Mouse (Mus musculus): ENCODE results near the gene Hnrnpa0. TPM values are rescaled to one million over a fixed set of nuclear protein-coding genes. Genes with fewer than 3 reads are reported as not detected.

The Hnrnpa0 gene
- polyA plus RNA-seq, 1 experiment: 169 TPM

DNA sequence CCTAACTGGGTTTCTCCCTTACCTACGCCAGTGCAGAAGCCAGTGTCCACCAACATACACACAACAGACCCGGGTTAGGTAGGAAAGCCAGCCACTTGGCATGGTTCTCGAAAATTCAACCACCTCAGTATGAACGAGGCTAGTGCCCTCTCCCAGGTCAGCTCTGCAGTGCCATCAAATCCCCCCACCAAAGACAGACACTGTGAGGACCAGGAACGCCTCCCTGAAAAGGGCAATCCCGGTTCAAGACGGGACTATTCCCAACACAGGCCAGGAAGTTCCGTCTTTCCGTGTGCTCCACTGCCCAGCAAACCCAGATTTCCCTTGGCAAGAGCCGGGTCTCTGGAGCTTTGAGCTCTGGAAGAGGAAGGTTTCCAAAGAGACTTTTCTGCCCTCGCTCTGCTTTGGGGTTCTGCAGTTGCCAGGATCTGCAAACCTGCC is 15.7 kb downstream of the Hnrnpa0 start:
- no peaks in the 10 kb centered on the region for H3K27me3 ChIP-seq (ENCODE audit: control insufficient read depth, insufficient read depth, low read length)
- peaks cover 29% of the 10 kb centered on the region for H3K4me1 ChIP-seq (replicated peaks; ENCODE audit: control insufficient read depth, insufficient read depth, low read length)
- TF ChIP-seq CTCF (IDR thresholded peaks at IDR 0.05; ENCODE audit: borderline replicate concordance, control insufficient read depth, extremely low read depth, insufficient read depth, low read length, poor library complexity) (no peak), POLR2A (IDR thresholded peaks at IDR 0.05; ENCODE audit: control insufficient read depth, extremely low read depth, insufficient read depth, low read length, poor library complexity) (no peak)
- H3K36me3 ChIP-seq (ENCODE audit: control insufficient read depth, insufficient read depth, low read length): no peaks in the 10 kb centered on the region
- H3K4me3 ChIP-seq (ENCODE audit: control insufficient read depth, insufficient read depth, low read length): peak overlapping the region; percentile 54
- WGBS: 10% methylated on average over 11 of the region's 11 CpGs
- DNase-seq: no peak
- H3K27ac ChIP-seq (ENCODE audit: control insufficient read depth, insufficient read depth, low read length): peak overlapping the region; percentile 46

DNA sequence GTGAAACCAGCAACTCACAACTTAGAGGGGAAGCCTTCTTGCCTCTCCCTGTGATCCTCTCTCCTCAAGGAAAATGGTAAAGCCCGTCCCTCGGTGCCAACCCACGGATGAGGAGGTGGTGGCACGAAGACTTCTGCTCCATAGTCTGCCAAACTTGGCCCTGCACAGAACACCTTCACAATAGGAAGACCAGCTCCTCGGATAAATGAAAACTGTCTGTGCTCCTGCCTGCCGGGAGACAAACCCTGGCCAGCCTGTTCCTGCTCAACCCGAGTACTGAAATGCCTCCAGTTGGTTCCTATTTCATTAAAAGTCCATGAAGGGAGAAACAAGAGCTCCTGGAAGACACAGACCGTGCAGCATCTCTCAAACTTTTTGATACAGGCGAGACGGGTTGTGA is 16.2 kb downstream of the Hnrnpa0 start:
- DNase-seq: no peak

DNA sequence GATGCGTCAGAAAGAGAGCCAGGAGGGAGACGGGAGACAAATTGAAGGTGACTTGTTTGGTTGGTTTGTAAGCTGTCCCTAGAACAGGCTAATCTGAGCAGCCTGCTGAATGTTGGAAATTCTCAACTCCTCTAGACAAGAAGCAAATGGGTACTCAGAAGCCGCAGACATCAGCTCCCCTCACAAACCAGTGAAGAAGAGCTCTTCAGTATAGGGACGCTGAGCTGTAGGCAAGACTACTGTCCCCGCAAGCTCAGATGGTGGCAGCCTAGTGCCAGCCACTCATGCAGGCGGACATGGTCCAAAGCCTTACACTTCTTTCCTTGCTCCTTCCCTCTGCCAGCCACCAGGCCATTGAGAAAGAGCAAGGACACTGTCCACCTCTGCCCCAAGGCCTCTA is 17.1 kb downstream of the Hnrnpa0 start:
- Histone ChIP-seq H3K4me1 (replicated peaks; ENCODE audit: control insufficient read depth, insufficient read depth, low read length) (peaks cover 23% of the 10 kb centered on the region), H3K27ac (ENCODE audit: control insufficient read depth, insufficient read depth, low read length) (no peak overlapping the region), H3K4me3 (ENCODE audit: control insufficient read depth, insufficient read depth, low read length) (no peak overlapping the region), H3K27me3 (ENCODE audit: control insufficient read depth, insufficient read depth, low read length) (no peaks in the 10 kb centered on the region), H3K36me3 (ENCODE audit: control insufficient read depth, insufficient read depth, low read length) (no peaks in the 10 kb centered on the region)
- 97% methylated on average over 6 of the region's 6 CpGs for WGBS
- no peak for DNase-seq
- TF ChIP-seq POLR2A (IDR thresholded peaks at IDR 0.05; ENCODE audit: control insufficient read depth, extremely low read depth, insufficient read depth, low read length, poor library complexity) (no peak), CTCF (IDR thresholded peaks at IDR 0.05; ENCODE audit: borderline replicate concordance, control insufficient read depth, extremely low read depth, insufficient read depth, low read length, poor library complexity) (no peak)

More for the DNA sequence above, 16.2 kb downstream of the Hnrnpa0 start:
- peaks cover 25% of the 10 kb centered on the region for H3K4me1 ChIP-seq (replicated peaks; ENCODE audit: control insufficient read depth, insufficient read depth, low read length)
- peak overlapping the region; percentile 54; the same call in 1 of the 2 replicates for H3K4me3 ChIP-seq (ENCODE audit: control insufficient read depth, insufficient read depth, low read length)
- 59% methylated on average over 10 of the region's 10 CpGs for WGBS
- H3K27ac ChIP-seq (ENCODE audit: control insufficient read depth, insufficient read depth, low read length): no peak overlapping the region
- no peak for TF ChIP-seq POLR2A (IDR thresholded peaks at IDR 0.05; ENCODE audit: control insufficient read depth, extremely low read depth, insufficient read depth, low read length, poor library complexity)
- TF ChIP-seq CTCF (IDR thresholded peaks at IDR 0.05; ENCODE audit: borderline replicate concordance, control insufficient read depth, extremely low read depth, insufficient read depth, low read length, poor library complexity): no peak
- H3K36me3 ChIP-seq (ENCODE audit: control insufficient read depth, insufficient read depth, low read length): no peaks in the 10 kb centered on the region
- H3K27me3 ChIP-seq (ENCODE audit: control insufficient read depth, insufficient read depth, low read length): no peaks in the 10 kb centered on the region

DNA sequence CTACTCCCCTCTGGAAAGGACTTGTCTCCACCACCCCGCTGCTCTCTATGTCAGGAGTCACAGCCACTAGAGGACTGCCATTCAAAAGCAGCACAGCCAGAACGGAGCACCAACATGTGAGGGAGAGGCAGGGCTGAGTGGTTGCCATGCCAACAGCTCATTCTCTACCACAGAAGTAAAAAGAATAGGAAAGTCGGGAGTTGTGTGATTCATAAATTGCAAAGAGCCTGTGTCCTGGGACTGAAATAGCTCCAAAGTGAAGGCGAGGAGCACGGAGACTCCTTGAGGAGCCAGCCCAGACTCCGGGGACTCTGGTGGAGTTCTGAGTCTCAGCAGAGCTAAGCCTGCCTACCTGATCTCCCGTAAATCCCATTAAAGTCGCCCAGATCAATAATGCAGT is 37.7 kb downstream of the Hnrnpa0 start:
- no peaks in the 10 kb centered on the region for H3K4me1 ChIP-seq (replicated peaks; ENCODE audit: control insufficient read depth, insufficient read depth, low read length)
- no peak overlapping the region for H3K27ac ChIP-seq (ENCODE audit: control insufficient read depth, insufficient read depth, low read length)
- TF ChIP-seq CTCF (IDR thresholded peaks at IDR 0.05; ENCODE audit: borderline replicate concordance, control insufficient read depth, extremely low read depth, insufficient read depth, low read length, poor library complexity): no peak
- TF ChIP-seq POLR2A (IDR thresholded peaks at IDR 0.05; ENCODE audit: control insufficient read depth, extremely low read depth, insufficient read depth, low read length, poor library complexity): no peak
- H3K36me3 ChIP-seq (ENCODE audit: control insufficient read depth, insufficient read depth, low read length): no peaks in the 10 kb centered on the region
- no peak for DNase-seq
- no peaks in the 10 kb centered on the region for H3K27me3 ChIP-seq (ENCODE audit: control insufficient read depth, insufficient read depth, low read length)
- no peak overlapping the region for H3K4me3 ChIP-seq (ENCODE audit: control insufficient read depth, insufficient read depth, low read length)
- WGBS: 87% methylated on average over 8 of the region's 8 CpGs

DNA sequence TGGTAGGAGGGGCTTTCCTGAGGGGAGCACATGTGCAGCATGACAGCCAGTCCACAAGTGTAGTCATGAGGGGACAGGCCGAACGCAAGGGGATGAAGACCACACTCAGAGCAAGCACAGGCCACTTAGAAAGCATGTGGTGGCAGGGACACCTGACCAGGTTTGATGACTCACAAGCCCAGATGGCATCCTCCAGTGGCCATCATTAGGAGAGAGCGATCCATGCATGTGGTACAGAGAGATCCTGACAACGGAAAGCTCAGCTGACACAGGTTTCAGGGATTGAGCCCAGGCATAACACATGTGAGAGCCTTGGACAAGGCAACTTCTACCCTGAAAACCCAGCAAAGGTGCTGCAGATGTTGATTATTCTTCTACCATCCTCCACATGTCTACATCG is 44.0 kb downstream of the Hnrnpa0 start:
- Histone ChIP-seq H3K4me3 (ENCODE audit: control insufficient read depth, insufficient read depth, low read length) (no peak overlapping the region), H3K27me3 (ENCODE audit: control insufficient read depth, insufficient read depth, low read length) (no peaks in the 10 kb centered on the region), H3K36me3 (ENCODE audit: control insufficient read depth, insufficient read depth, low read length) (no peaks in the 10 kb centered on the region), H3K4me1 (replicated peaks; ENCODE audit: control insufficient read depth, insufficient read depth, low read length) (no peaks in the 10 kb centered on the region), H3K27ac (ENCODE audit: control insufficient read depth, insufficient read depth, low read length) (no peak overlapping the region)
- no peak for DNase-seq
- TF ChIP-seq POLR2A (IDR thresholded peaks at IDR 0.05; ENCODE audit: control insufficient read depth, extremely low read depth, insufficient read depth, low read length, poor library complexity) (no peak), CTCF (IDR thresholded peaks at IDR 0.05; ENCODE audit: borderline replicate concordance, control insufficient read depth, extremely low read depth, insufficient read depth, low read length, poor library complexity) (no peak)
- WGBS: 96% methylated on average over 5 of the region's 5 CpGs

DNA sequence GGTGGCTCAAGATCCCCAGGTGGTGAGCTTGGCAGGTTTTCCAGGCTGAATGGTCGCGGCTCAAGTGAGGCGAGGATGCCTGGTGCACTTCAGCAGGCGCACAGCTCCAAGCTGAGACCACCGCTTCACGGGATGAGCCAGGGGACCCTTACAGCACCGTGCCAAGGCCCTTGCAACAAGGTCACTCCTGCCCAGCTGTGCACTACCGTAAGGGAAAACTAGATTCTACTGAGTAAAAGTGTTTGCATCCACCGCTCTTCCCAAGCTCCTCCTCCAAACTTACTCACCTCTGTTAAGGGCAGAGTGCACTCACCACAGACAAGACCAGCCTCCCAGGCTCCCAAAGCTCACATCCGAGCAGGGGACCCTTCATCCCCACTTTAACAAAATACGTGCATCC is 44.8 kb downstream of the Hnrnpa0 start:
- no peak for DNase-seq
- WGBS: 96% methylated on average over 11 of the region's 11 CpGs
- Histone ChIP-seq H3K27ac (ENCODE audit: control insufficient read depth, insufficient read depth, low read length) (no peak overlapping the region), H3K4me1 (replicated peaks; ENCODE audit: control insufficient read depth, insufficient read depth, low read length) (no peaks in the 10 kb centered on the region), H3K36me3 (ENCODE audit: control insufficient read depth, insufficient read depth, low read length) (no peaks in the 10 kb centered on the region), H3K27me3 (ENCODE audit: control insufficient read depth, insufficient read depth, low read length) (no peaks in the 10 kb centered on the region), H3K4me3 (ENCODE audit: control insufficient read depth, insufficient read depth, low read length) (no peak overlapping the region)
- TF ChIP-seq POLR2A (IDR thresholded peaks at IDR 0.05; ENCODE audit: control insufficient read depth, extremely low read depth, insufficient read depth, low read length, poor library complexity) (no peak), CTCF (IDR thresholded peaks at IDR 0.05; ENCODE audit: borderline replicate concordance, control insufficient read depth, extremely low read depth, insufficient read depth, low read length, poor library complexity) (no peak)

DNA sequence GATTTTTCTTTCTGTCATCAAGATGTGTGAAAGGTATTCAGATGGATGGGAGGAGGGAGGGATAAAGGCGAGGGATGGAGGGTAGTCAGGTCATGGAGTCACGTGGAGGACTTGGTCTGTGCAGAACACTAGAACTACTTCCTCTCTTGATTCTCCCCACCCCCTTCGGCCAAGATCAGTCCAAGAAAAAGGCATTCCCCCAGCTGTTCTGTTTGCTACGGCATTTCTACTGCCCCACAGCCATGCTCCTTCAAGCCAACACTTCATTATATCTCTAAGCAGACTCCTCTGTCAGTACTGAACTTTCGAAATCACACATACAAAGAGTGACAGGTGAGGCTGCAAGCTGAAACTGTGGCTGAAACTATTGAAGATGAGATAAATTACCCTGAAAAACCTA is 45.3 kb downstream of the Hnrnpa0 start:
- no peak overlapping the region for H3K27ac ChIP-seq (ENCODE audit: control insufficient read depth, insufficient read depth, low read length)
- no peak for DNase-seq
- H3K4me3 ChIP-seq (ENCODE audit: control insufficient read depth, insufficient read depth, low read length): no peak overlapping the region
- H3K4me1 ChIP-seq (replicated peaks; ENCODE audit: control insufficient read depth, insufficient read depth, low read length): no peaks in the 10 kb centered on the region
- H3K36me3 ChIP-seq (ENCODE audit: control insufficient read depth, insufficient read depth, low read length): no peaks in the 10 kb centered on the region
- 63% methylated on average over 5 of the region's 5 CpGs for WGBS
- TF ChIP-seq POLR2A (IDR thresholded peaks at IDR 0.05; ENCODE audit: control insufficient read depth, extremely low read depth, insufficient read depth, low read length, poor library complexity) (no peak), CTCF (IDR thresholded peaks at IDR 0.05; ENCODE audit: borderline replicate concordance, control insufficient read depth, extremely low read depth, insufficient read depth, low read length, poor library complexity) (no peak)
- H3K27me3 ChIP-seq (ENCODE audit: control insufficient read depth, insufficient read depth, low read length): no peaks in the 10 kb centered on the region
